Mouse (Mus musculus): ENCODE measurements around the gene Mtmr3. TPM values are rescaled to one million over a fixed set of nuclear protein-coding genes. Genes with fewer than 3 reads are reported as not detected.
A peak's percentile ranks its signal among the peaks of the same experiment; 100 is the strongest.

The Mtmr3 gene
- total and polyA plus RNA-seq, 3 experiments, result 31.7 to 46.3 (median 32.5) TPM

- TF ChIP-seq MYC (IDR thresholded peaks at IDR 0.05; ENCODE audit: low read depth, low read length) (0 out of 2 replicates have a peak, but pooled peaks have one; percentile 44), USF1 (IDR thresholded peaks at IDR 0.05; ENCODE audit: low read depth, low read length) (no peak), ETS1 (conservative IDR thresholded peaks at IDR 0.05; ENCODE audit: low read depth, low read length) (0 out of 2 replicates have a peak, but pooled peaks have one; percentile 6), E2F4 (IDR thresholded peaks at IDR 0.05; ENCODE audit: insufficient replicate concordance, low read depth, low read length) (peak; percentile 48; the same call in 1 of the 2 replicates), NRF1 (IDR thresholded peaks at IDR 0.05; ENCODE audit: low read depth, low read length) (peak; percentile 53; the same call in 1 of the 2 replicates), CTCF (conservative IDR thresholded peaks at IDR 0.05 in 1 of 2, IDR thresholded peaks at IDR 0.05 in 1 of 2; ENCODE audit: low read depth in 2 of 2, low read length in 2 of 2) (no peak), MAZ (IDR thresholded peaks at IDR 0.05; ENCODE audit: low read depth, low read length) (peak; percentile 94), MAFK (IDR thresholded peaks at IDR 0.05; ENCODE audit: insufficient replicate concordance, low read length) (no peak), IRF4 (IDR thresholded peaks at IDR 0.05; ENCODE audit: low read depth, low read length) (peak; percentile 23; the same call in 1 of the 2 replicates), POLR2A (IDR thresholded peaks at IDR 0.05; ENCODE audit: low read depth, low read length) (peak; percentile 91), BHLHE40 (IDR thresholded peaks at IDR 0.05; ENCODE audit: low read depth, low read length) (no peak), CHD2 (IDR thresholded peaks at IDR 0.05; ENCODE audit: low read length) (peak; percentile 85), EP300 (IDR thresholded peaks at IDR 0.05; ENCODE audit: low read length) (no peak), ZKSCAN1 (IDR thresholded peaks at IDR 0.05; ENCODE audit: borderline replicate concordance, low read depth, low read length) (no peak), KAT2A (IDR thresholded peaks at IDR 0.05; ENCODE audit: insufficient replicate concordance, low read length) (peak; percentile 79; the same call in 1 of the 2 replicates), ELF1 (IDR thresholded peaks at IDR 0.05; ENCODE audit: low read depth, low read length) (peak; percentile 97), UBTF (IDR thresholded peaks at IDR 0.05; ENCODE audit: low read depth, low read length) (no peak), MAX (IDR thresholded peaks at IDR 0.05; ENCODE audit: low read length) (no peak)
Measured at GRCm38 (mm10) chr11:4637534-4638234, 43.0 kb upstream of the Mtmr3 start, which contains the start of gene Ascc2 (continued).

GRCm38 (mm10) chr11:4636782-4637342, 42.2 kb upstream of the Mtmr3 start:
- H3K27me3 ChIP-seq (replicated peaks), result peaks cover 14% of the 10 kb centered on the region
- dilution Hi-C loops (cut with MboI; ENCODE audit: extremely low pct_ligation_motif_present, extremely low pct_unique_long_range_greater_than_20kb, low sequenced_read_pairs), result no loop called here

More at GRCm38 (mm10) chr11:4636782-4637342, 42.2 kb upstream of the Mtmr3 start:
- TF ChIP-seq MAFK (IDR thresholded peaks at IDR 0.05; ENCODE audit: insufficient replicate concordance, low read length) (0 out of 2 replicates have a peak, but pooled peaks have one; percentile 7), ETS1 (conservative IDR thresholded peaks at IDR 0.05; ENCODE audit: low read depth, low read length) (no peak)
- H3K4me2 ChIP-seq (ENCODE audit: insufficient read depth, low read depth, poor library complexity, severe bottlenecking), result peak overlapping the region; percentile 41
- H3K79me2 ChIP-seq (replicated peaks; ENCODE audit: control insufficient read depth, extremely low read depth, insufficient read depth, poor library complexity, severe bottlenecking), result peaks cover 31% of the 10 kb centered on the region
- no peak for DNase-seq (ENCODE audit: extremely low read depth)
- peaks cover 8 to 25% of the 10 kb centered on the region in 2 experiments for H3K36me3 ChIP-seq (replicated peaks in 1 of 2; ENCODE audit: control insufficient read depth in 1 of 2, insufficient read depth in 1 of 2, low read length in 1 of 2)
- H3K4me1 ChIP-seq (ENCODE audit: control insufficient read depth in 1 of 2, insufficient read depth in 2 of 2), result peaks cover 7 to 23% of the 10 kb centered on the region in 2 experiments; a peak in 3 of 4 replicates
- 0 out of 2 replicates have a peak overlapping the region, but pooled peaks have one; percentile 5 for H3K9ac ChIP-seq (ENCODE audit: insufficient read depth, low read depth)
- H3K27ac ChIP-seq (ENCODE audit: insufficient read depth, low read depth), result no peak overlapping the region
- H3K4me3 ChIP-seq (replicated peaks in 1 of 3; ENCODE audit: low read depth in 2 of 3, low read length in 2 of 3, poor library complexity in 1 of 3), result peak overlapping the region; percentile 3 to 79 (median 51)
- no peaks in the 10 kb centered on the region for H3K9me3 ChIP-seq (replicated peaks; ENCODE audit: low read length)
- in situ Hi-C loops (cut with MboI; ENCODE audit: low pct_ligation_motif_present, low pct_unique_long_range_greater_than_20kb, low sequenced_read_pairs), result loop anchor here (5.0 kb wide), 1 partner anchor 40 kb away; no protein-coding TSS in a partner anchor

All from CH12.LX (cell line).